Mouse (Mus musculus) kidney, adult 2 months (tissue): ENCODE data around the gene Gfm1. TPM values are rescaled to one million over a fixed set of nuclear protein-coding genes. Genes with fewer than 3 reads are reported as not detected.

Experiments used
- DNase-seq: peaks from one replicate; pipeline ENCODE4 v3.0.0; 2021
- H3K27ac ChIP-seq: fragments of 200-500 bp; 2 replicates; pipeline ENCODE4 v1.5.1; 2012; ENCODE audit warnings: low read depth, low read length, control low read depth, inconsistent platforms; ENCODE audit not compliant: insufficient read depth
- H3K27me3 ChIP-seq: fragments of 200-500 bp; replicated peaks from 2 replicates; pipeline ENCODE4 v1.6.1; 2012; ENCODE audit warnings: mild to moderate bottlenecking, moderate library complexity, low read length, inconsistent platforms; ENCODE audit not compliant: control insufficient read depth, insufficient read depth
- H3K36me3 ChIP-seq: fragments of 200-500 bp; 2 replicates; pipeline ENCODE4 v1.6.1; 2012; ENCODE audit warnings: mild to moderate bottlenecking, moderate library complexity, low read length, inconsistent platforms; ENCODE audit not compliant: control insufficient read depth, insufficient read depth
- H3K4me1 ChIP-seq: fragments of 200-500 bp; 2 replicates; pipeline ENCODE4 v1.6.1; 2011; ENCODE audit warnings: low read length; ENCODE audit not compliant: control insufficient read depth, insufficient read depth
- H3K4me3 ChIP-seq: fragments of 200-500 bp; 2 replicates; pipeline ENCODE4 v1.5.1; 2011; ENCODE audit warnings: mild to moderate bottlenecking, low read depth, low read length, control low read depth; ENCODE audit not compliant: insufficient read depth
- CTCF ChIP-seq: fragments of 200-500 bp; conservative IDR thresholded peaks from 2 replicates; pipeline ENCODE4 v1.5.1; 2011; ENCODE audit warnings: low read depth, mild to moderate bottlenecking, control low read depth, low read length, moderate library complexity, mixed read lengths; ENCODE audit not compliant: insufficient read depth, insufficient read length
- POLR2A ChIP-seq: fragments of 200-500 bp; IDR thresholded peaks from one replicate; pipeline ENCODE4 v1.6.1; 2011; ENCODE audit warnings: low read depth, low read length, control low read depth
- WGBS: fragments of 180-500 bp; shearing (Covaris S2); methylation state at CpG from one replicate; pipeline ENCODE4 v1.1.7; 2018; 5-methylcytosine and 5-hydroxymethylcytosine counted together
- polyA plus RNA-seq: library from polyadenylated mRNA; depleted of rRNA; stranded (reverse); fragments of >200 nt; gene quantifications from 2 replicates; pipeline ENCODE4 v1.2.3, GENCODE M21; 2012

Gene Gfm1
- polyA plus RNA-seq, 1 experiment = 55.0 TPM

GRCm38 (mm10) chr3:67473438-67473837, 43.5 kb downstream of the Gfm1 start:
- H3K27me3 ChIP-seq = no peaks in the 10 kb centered on the region
- H3K4me3 ChIP-seq = no peak overlapping the region
- no peak overlapping the region for H3K27ac ChIP-seq
- H3K36me3 ChIP-seq = peaks cover 5% of the 10 kb centered on the region
- 94% methylated on average over 6 of the region's 6 CpGs for WGBS
- no peak for DNase-seq
- TF ChIP-seq POLR2A (no peak), CTCF (no peak)
- no peaks in the 10 kb centered on the region for H3K4me1 ChIP-seq

- H3K4me1 ChIP-seq = no peaks in the 10 kb centered on the region
- H3K27ac ChIP-seq = no peak overlapping the region
- TF ChIP-seq CTCF = no peak
- TF ChIP-seq POLR2A = no peak
- no peak overlapping the region for H3K4me3 ChIP-seq
- no peaks in the 10 kb centered on the region for H3K27me3 ChIP-seq
- no peak for DNase-seq
- WGBS = 94% methylated on average over 11 of the region's 11 CpGs
- H3K36me3 ChIP-seq = peaks cover 2% of the 10 kb centered on the region
Observed at GRCm38 (mm10) chr3:67479806-67480205, 49.9 kb downstream of the Gfm1 start.

- no peaks in the 10 kb centered on the region for H3K4me1 ChIP-seq
- no peak overlapping the region for H3K27ac ChIP-seq
- TF ChIP-seq CTCF (no peak), POLR2A (no peak)
- H3K27me3 ChIP-seq = no peaks in the 10 kb centered on the region
- no peak for DNase-seq
- 93% methylated on average over 10 of the region's 10 CpGs for WGBS
- no peak overlapping the region for H3K4me3 ChIP-seq
- H3K36me3 ChIP-seq = no peaks in the 10 kb centered on the region
Observed at GRCm38 (mm10) chr3:67482400-67482799, 52.5 kb downstream of the Gfm1 start.

GRCm38 (mm10) chr3:67485233-67485632, 55.3 kb downstream of the Gfm1 start:
- no peaks in the 10 kb centered on the region for H3K4me1 ChIP-seq
- H3K4me3 ChIP-seq = no peak overlapping the region
- 46% methylated on average over 2 of the region's 2 CpGs for WGBS
- H3K27me3 ChIP-seq = no peaks in the 10 kb centered on the region
- no peak overlapping the region for H3K27ac ChIP-seq
- TF ChIP-seq CTCF (no peak), POLR2A (no peak)
- DNase-seq = no peak
- no peaks in the 10 kb centered on the region for H3K36me3 ChIP-seq

GRCm38 (mm10) chr3:67490156-67490555, 60.3 kb downstream of the Gfm1 start:
- H3K4me3 ChIP-seq = no peak overlapping the region
- no peaks in the 10 kb centered on the region for H3K36me3 ChIP-seq
- H3K4me1 ChIP-seq = no peaks in the 10 kb centered on the region
- 42% methylated on average over 4 of the region's 4 CpGs for WGBS
- no peak for DNase-seq
- H3K27me3 ChIP-seq = no peaks in the 10 kb centered on the region
- H3K27ac ChIP-seq = no peak overlapping the region
- TF ChIP-seq POLR2A = no peak
- no peak for TF ChIP-seq CTCF

GRCm38 (mm10) chr3:67492086-67492869, 62.4 kb downstream of the Gfm1 start:
- Histone ChIP-seq H3K36me3 (no peaks in the 10 kb centered on the region), H3K4me1 (no peaks in the 10 kb centered on the region), H3K4me3 (no peak overlapping the region), H3K27me3 (no peaks in the 10 kb centered on the region), H3K27ac (no peak overlapping the region)
- DNase-seq = no peak
- WGBS = 83% methylated on average over 8 of the region's 8 CpGs
- TF ChIP-seq CTCF (no peak), POLR2A (no peak)

- no peak overlapping the region for H3K4me3 ChIP-seq
- DNase-seq = no peak
- H3K27me3 ChIP-seq = no peaks in the 10 kb centered on the region
- no peak for TF ChIP-seq CTCF
- no peak for TF ChIP-seq POLR2A
- WGBS = 71% methylated on average over 8 of the region's 8 CpGs
- H3K36me3 ChIP-seq = no peaks in the 10 kb centered on the region
- H3K27ac ChIP-seq = no peak overlapping the region
- H3K4me1 ChIP-seq = no peaks in the 10 kb centered on the region
Observed at GRCm38 (mm10) chr3:67493132-67493531, 63.2 kb downstream of the Gfm1 start.
